Mouse (Mus musculus) embryonic facial prominence, embryonic 15.5 days (tissue): ENCODE measurements around the gene Rasgef1b. TPM values are rescaled to one million over a fixed set of nuclear protein-coding genes. Genes with fewer than 3 reads are reported as not detected.

Experiments
- ATAC-seq: fragments of 200-750 bp; cut with Nextera tagmentation; 2 replicates; pipeline ENCODE4 v1.8.0; 2017; ENCODE audit warnings: low read depth, moderate TSS enrichment; ENCODE audit not compliant: insufficient number of reproducible peaks, low FRiP score, low TSS enrichment
- H3K27ac ChIP-seq: fragments of 300-500 bp; sonication (generic); replicated peaks from 2 replicates; pipeline ENCODE4 v1.5.1; 2015; ENCODE audit warnings: mild to moderate bottlenecking, inconsistent platforms
- H3K27me3 ChIP-seq: fragments of 300-500 bp; sonication (generic); 2 replicates; pipeline ENCODE4 v1.6.1; 2015; ENCODE audit warnings: inconsistent platforms
- H3K36me3 ChIP-seq: fragments of 300-500 bp; sonication (generic); 2 replicates; pipeline ENCODE4 v1.6.1; 2015; ENCODE audit warnings: mild to moderate bottlenecking, inconsistent platforms
- H3K4me1 ChIP-seq: fragments of 300-500 bp; sonication (generic); 2 replicates; pipeline ENCODE4 v1.6.1; 2015; ENCODE audit warnings: inconsistent platforms
- H3K4me2 ChIP-seq: fragments of 300-500 bp; sonication (generic); replicated peaks from 2 replicates; pipeline ENCODE4 v1.6.1; 2015; ENCODE audit warnings: mild to moderate bottlenecking, inconsistent platforms
- H3K4me3 ChIP-seq: fragments of 300-500 bp; sonication (generic); replicated peaks from 2 replicates; pipeline ENCODE4 v1.5.1; 2015; ENCODE audit warnings: mild to moderate bottlenecking, inconsistent platforms
- H3K9ac ChIP-seq: fragments of 300-500 bp; sonication (generic); 2 replicates; pipeline ENCODE4 v1.6.1; 2015; ENCODE audit warnings: inconsistent platforms
- H3K9me3 ChIP-seq: fragments of 300-500 bp; sonication (generic); replicated peaks from 2 replicates; pipeline ENCODE4 v1.6.1; 2016; ENCODE audit warnings: inconsistent platforms
- WGBS: fragments of 180-500 bp; shearing (Covaris S2); methylation state at CpG from one replicate; pipeline ENCODE4 v1.1.7; 2015; 5-methylcytosine and 5-hydroxymethylcytosine counted together
- polyA plus RNA-seq: library from polyadenylated mRNA; unstranded; fragments of >200 nt; fragmentation: Nextera tagmentation; extraction: Ambion mirVana; gene quantifications from 2 replicates; pipeline ENCODE4 v1.2.1, GENCODE M21; 2015

Gene Rasgef1b
- polyA plus RNA-seq, 1 experiment from 2014 or later = 11.5 TPM

GRCm38 (mm10) chr5:99575897-99576296 lies 153.0 kb downstream of the Rasgef1b start:
- 79% methylated on average over 8 of the region's 8 CpGs for WGBS
- ATAC-seq = no peak
- no peak overlapping the region for H3K9ac ChIP-seq
- no peaks in the 10 kb centered on the region for H3K27me3 ChIP-seq
- no peak overlapping the region for H3K4me3 ChIP-seq
- H3K4me2 ChIP-seq = no peak overlapping the region
- H3K36me3 ChIP-seq = no peaks in the 10 kb centered on the region
- H3K27ac ChIP-seq = no peak overlapping the region
- H3K4me1 ChIP-seq = no peaks in the 10 kb centered on the region
- H3K9me3 ChIP-seq = no peaks in the 10 kb centered on the region

DNA sequence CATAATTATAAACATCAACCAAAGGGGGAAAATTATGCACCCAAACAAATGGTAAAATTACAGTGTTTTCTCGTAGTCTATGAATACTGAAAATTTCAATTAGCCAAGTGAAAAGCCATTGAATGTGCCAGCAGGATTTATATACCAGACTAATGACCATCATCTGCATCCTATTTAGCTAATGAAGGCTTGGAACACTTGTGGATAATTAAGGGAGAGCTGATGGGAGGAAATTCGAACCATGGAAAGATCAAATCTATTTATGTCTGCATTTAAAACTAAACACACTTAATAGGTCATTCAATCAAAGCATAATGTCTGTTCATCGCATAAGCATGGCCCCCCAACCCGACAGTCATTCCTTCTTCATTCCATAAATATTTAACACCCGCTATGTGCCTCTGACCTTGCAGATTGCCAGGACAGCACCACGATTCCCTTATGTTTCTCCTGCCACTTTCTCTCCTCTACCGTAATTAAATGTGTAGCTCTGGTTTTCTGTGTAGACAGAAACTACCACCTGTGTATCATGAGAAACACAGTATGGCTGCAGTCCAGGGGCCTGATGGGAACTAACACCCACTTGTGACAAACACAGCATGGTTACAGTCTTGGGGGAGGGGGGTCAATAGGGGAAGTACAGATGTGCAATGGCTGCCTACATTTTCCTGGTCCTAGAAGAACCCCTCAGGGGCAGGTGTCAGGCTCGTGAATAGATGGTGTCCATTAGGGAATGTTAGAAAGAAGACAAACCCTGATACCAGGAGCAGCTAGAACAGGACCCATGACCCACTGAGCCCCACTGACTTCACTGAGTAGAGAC lies 164.2 kb downstream of the Rasgef1b start:
- no peaks in the 10 kb centered on the region for H3K36me3 ChIP-seq
- no peak for ATAC-seq
- H3K4me1 ChIP-seq = no peaks in the 10 kb centered on the region
- H3K4me3 ChIP-seq = no peak overlapping the region
- 37% methylated on average over 8 of the region's 8 CpGs for WGBS
- no peak overlapping the region for H3K9ac ChIP-seq
- H3K9me3 ChIP-seq = no peaks in the 10 kb centered on the region
- no peak overlapping the region for H3K27ac ChIP-seq
- no peak overlapping the region for H3K4me2 ChIP-seq
- no peaks in the 10 kb centered on the region; the same call in 1 of the 2 replicates for H3K27me3 ChIP-seq

- WGBS = 75% methylated on average over 6 of the region's 6 CpGs
- no peak overlapping the region for H3K27ac ChIP-seq
- no peak for ATAC-seq
- no peaks in the 10 kb centered on the region for H3K36me3 ChIP-seq
- no peak overlapping the region for H3K4me2 ChIP-seq
- H3K4me3 ChIP-seq = no peak overlapping the region
- no peaks in the 10 kb centered on the region for H3K27me3 ChIP-seq
- H3K9me3 ChIP-seq = no peaks in the 10 kb centered on the region
- H3K9ac ChIP-seq = no peak overlapping the region
- H3K4me1 ChIP-seq = no peaks in the 10 kb centered on the region
Observed at GRCm38 (mm10) chr5:99562096-99562495, 166.8 kb downstream of the Rasgef1b start.

GRCm38 (mm10) chr5:99559814-99560213 lies 169.1 kb downstream of the Rasgef1b start:
- Histone ChIP-seq H3K27ac (no peak overlapping the region), H3K36me3 (no peaks in the 10 kb centered on the region), H3K9me3 (no peaks in the 10 kb centered on the region), H3K9ac (no peak overlapping the region), H3K4me1 (no peaks in the 10 kb centered on the region), H3K27me3 (no peaks in the 10 kb centered on the region), H3K4me3 (no peak overlapping the region), H3K4me2 (no peak overlapping the region)
- no peak for ATAC-seq
- 16% methylated on average over 3 of the region's 3 CpGs for WGBS

- Histone ChIP-seq H3K4me3 (no peak overlapping the region), H3K27ac (no peak overlapping the region), H3K4me1 (no peaks in the 10 kb centered on the region), H3K4me2 (no peak overlapping the region), H3K27me3 (no peaks in the 10 kb centered on the region), H3K9me3 (no peaks in the 10 kb centered on the region), H3K9ac (no peak overlapping the region), H3K36me3 (no peaks in the 10 kb centered on the region)
- 45% methylated on average over 9 of the region's 9 CpGs for WGBS
- ATAC-seq = no peak
Observed at GRCm38 (mm10) chr5:99558231-99558630, 170.6 kb downstream of the Rasgef1b start.

DNA sequence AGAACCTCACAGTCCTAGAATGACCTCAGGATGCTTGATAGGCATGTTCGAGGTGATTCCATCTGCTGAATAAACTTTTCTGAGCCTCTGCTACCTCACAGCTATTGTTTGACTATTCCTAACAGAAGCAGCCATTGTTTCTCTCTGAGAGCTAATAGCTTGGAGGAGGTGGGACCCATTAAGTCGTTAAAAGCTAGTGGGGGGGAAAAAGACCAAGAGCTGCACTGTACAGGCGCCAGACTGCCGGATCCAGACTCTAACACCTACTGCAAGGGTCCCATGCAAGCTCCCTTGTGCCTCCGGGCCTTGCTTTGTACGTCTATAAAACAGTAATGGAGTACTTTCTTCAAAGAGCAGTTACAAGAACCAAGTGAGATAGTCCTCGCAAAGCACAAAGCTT lies 176.2 kb downstream of the Rasgef1b start:
- no peak overlapping the region for H3K4me3 ChIP-seq
- no peaks in the 10 kb centered on the region for H3K36me3 ChIP-seq
- H3K9me3 ChIP-seq = no peaks in the 10 kb centered on the region
- WGBS = 38% methylated on average over 7 of the region's 7 CpGs
- no peak overlapping the region for H3K27ac ChIP-seq
- H3K4me2 ChIP-seq = no peak overlapping the region
- no peaks in the 10 kb centered on the region for H3K4me1 ChIP-seq
- H3K27me3 ChIP-seq = no peaks in the 10 kb centered on the region
- no peak for ATAC-seq
- H3K9ac ChIP-seq = no peak overlapping the region

GRCm38 (mm10) chr5:99544664-99545494 lies 184.0 kb downstream of the Rasgef1b start:
- Histone ChIP-seq H3K4me3 (no peak overlapping the region), H3K36me3 (no peaks in the 10 kb centered on the region), H3K9ac (no peak overlapping the region), H3K4me2 (no peak overlapping the region), H3K9me3 (no peaks in the 10 kb centered on the region), H3K4me1 (no peaks in the 10 kb centered on the region), H3K27me3 (0 out of 2 replicates have a peak, but pooled peaks cover 3% of the 10 kb centered on the region), H3K27ac (no peak overlapping the region)
- no peak for ATAC-seq
- WGBS = 62% methylated on average over 6 of the region's 6 CpGs

DNA sequence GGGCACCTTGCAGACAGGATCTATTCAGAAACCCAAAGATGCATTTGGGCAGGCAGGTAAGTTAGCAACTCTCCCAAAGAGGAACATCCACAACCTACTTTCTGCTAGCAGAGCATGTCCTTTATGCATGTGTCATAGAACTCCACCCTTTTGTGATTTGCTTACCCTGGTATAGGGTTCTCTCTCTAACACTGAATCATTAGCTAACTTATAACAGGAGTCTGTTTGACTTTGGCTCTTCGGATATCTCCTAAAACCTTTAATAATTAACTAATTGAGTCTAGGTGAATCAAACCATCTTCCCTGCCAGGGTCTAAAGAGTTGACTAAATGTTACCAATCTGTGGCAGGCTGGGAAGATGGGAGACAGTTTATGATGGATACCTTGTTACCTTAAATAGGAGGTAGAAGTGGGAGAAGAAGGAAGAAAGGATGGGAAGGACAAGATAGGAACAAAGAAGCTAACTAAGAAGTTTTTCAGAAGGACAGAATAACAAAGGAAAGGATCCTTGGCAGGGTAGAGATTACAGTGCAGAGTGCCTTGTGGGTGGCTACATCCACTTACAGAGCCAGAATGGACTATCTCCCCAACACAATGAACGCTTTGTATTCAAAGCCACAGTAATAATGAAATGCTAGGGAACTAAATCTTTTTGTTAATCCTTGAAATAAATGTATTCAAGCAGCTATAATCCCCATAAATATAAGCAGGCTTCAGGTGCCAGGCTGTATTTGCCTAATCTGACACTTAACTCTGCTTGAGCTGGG lies 186.7 kb downstream of the Rasgef1b start:
- Histone ChIP-seq H3K36me3 (no peaks in the 10 kb centered on the region), H3K9ac (no peak overlapping the region), H3K9me3 (no peaks in the 10 kb centered on the region), H3K27ac (no peak overlapping the region), H3K4me2 (no peak overlapping the region), H3K4me1 (no peaks in the 10 kb centered on the region), H3K27me3 (0 out of 2 replicates have a peak, but pooled peaks cover 3% of the 10 kb centered on the region), H3K4me3 (no peak overlapping the region)
- ATAC-seq = no peak
- WGBS = 66% methylated on average over 2 of the region's 2 CpGs

DNA sequence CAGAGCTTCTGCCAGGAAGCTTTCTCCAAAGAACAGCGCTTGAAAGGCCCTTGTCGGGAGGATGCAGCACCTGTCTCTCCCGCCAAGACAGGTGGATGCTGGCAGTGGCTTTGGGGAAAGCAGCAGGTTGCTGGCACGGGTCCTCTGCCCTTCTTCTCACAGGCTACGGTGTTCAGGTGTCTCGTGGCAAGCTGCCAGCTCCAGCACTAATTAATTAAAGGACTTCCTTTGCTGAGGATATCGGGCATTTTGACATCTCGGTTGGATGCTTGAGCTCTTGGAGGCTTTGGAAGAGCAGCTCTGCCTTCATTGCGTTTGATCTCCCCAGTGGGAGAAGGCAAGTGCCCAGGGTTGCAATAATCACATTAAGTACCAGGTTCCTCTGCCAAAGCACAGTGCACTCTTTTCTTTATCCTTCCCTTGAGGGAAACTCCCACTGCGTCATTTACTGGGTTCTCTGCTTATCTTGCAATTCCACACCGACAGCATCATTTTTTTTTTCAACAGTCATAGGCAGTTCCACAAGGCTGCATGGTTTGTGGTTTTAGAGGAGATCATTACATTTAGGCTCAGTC lies 187.5 kb downstream of the Rasgef1b start:
- 42% methylated on average over 11 of the region's 11 CpGs for WGBS
- ATAC-seq = no peak
- Histone ChIP-seq H3K9ac (no peak overlapping the region), H3K27ac (no peak overlapping the region), H3K27me3 (0 out of 2 replicates have a peak, but pooled peaks cover 3% of the 10 kb centered on the region), H3K4me2 (no peak overlapping the region), H3K4me1 (no peaks in the 10 kb centered on the region), H3K9me3 (no peaks in the 10 kb centered on the region), H3K4me3 (no peak overlapping the region), H3K36me3 (no peaks in the 10 kb centered on the region)

GRCm38 (mm10) chr5:99533416-99533815 lies 195.4 kb downstream of the Rasgef1b start:
- H3K4me1 ChIP-seq = no peaks in the 10 kb centered on the region
- WGBS = 69% methylated on average over 7 of the region's 7 CpGs
- ATAC-seq = no peak
- no peak overlapping the region for H3K4me3 ChIP-seq
- H3K9me3 ChIP-seq = no peaks in the 10 kb centered on the region
- no peak overlapping the region for H3K9ac ChIP-seq
- no peak overlapping the region for H3K27ac ChIP-seq
- no peak overlapping the region for H3K4me2 ChIP-seq
- no peaks in the 10 kb centered on the region for H3K36me3 ChIP-seq
- no peaks in the 10 kb centered on the region for H3K27me3 ChIP-seq

- Histone ChIP-seq H3K27me3 (no peaks in the 10 kb centered on the region), H3K4me2 (no peak overlapping the region), H3K9ac (no peak overlapping the region), H3K9me3 (no peaks in the 10 kb centered on the region), H3K4me3 (no peak overlapping the region), H3K36me3 (no peaks in the 10 kb centered on the region), H3K4me1 (peaks cover 7% of the 10 kb centered on the region; the same call in 1 of the 2 replicates), H3K27ac (no peak overlapping the region)
- WGBS = 82% methylated on average over 7 of the region's 7 CpGs
- no peak for ATAC-seq
Observed at GRCm38 (mm10) chr5:99526797-99527201, 202.1 kb downstream of the Rasgef1b start.
